Mouse (Mus musculus): ENCODE measurements around the gene Cptp.

GRCm38 (mm10) chr4:155823443-155823842, 45.8 kb downstream of the Cptp start:
- no peak for TF ChIP-seq POLR2A (IDR thresholded peaks at IDR 0.05; ENCODE audit: borderline replicate concordance, control insufficient read depth, low read depth, low read length)
- no peak for TF ChIP-seq CTCF (IDR thresholded peaks at IDR 0.05; ENCODE audit: control insufficient read depth, insufficient read depth, low read length)

Measured in bone marrow, adult 2 months (tissue).